Mouse (Mus musculus) C2C12 (cell line): ENCODE measurements around the gene Aimp2.

Experiments used
- CTCF ChIP-seq: IDR thresholded peaks from one replicate; pipeline ENCODE4 v1.5.1; 2011; ENCODE audit not compliant: control insufficient read depth, insufficient read depth, insufficient read length
- USF1 ChIP-seq: IDR thresholded peaks from one replicate; pipeline ENCODE4 v1.6.1; 2011; ENCODE audit warnings: low read depth, mild to moderate bottlenecking, control low read depth, moderate library complexity

- TF ChIP-seq CTCF (no peak), USF1 (no peak)
Measured at GRCm38 (mm10) chr5:143924781-143925452, 15.3 kb upstream of the Aimp2 start.
